Mouse (Mus musculus) lung, embryonic 14.5 days (tissue): ENCODE measurements around the gene Zfp644. TPM values are rescaled to one million over a fixed set of nuclear protein-coding genes. Genes with fewer than 3 reads are reported as not detected.
A peak's percentile ranks its signal among the peaks of the same experiment; 100 is the strongest.

Experiments used
- ATAC-seq: fragments of 200-750 bp; cut with Nextera tagmentation; 2 replicates; pipeline ENCODE4 v1.8.0; 2017; ENCODE audit warnings: mild to moderate bottlenecking, moderate TSS enrichment, moderate library complexity; ENCODE audit not compliant: insufficient read depth
- DNase-seq: peaks from one replicate; pipeline ENCODE4 v3.0.0-alpha.2; 2015
- H3K27ac ChIP-seq: fragments of 300-500 bp; sonication (generic); 2 replicates; pipeline ENCODE4 v1.5.1; 2014; ENCODE audit warnings: low read depth, mild to moderate bottlenecking, moderate library complexity
- H3K27me3 ChIP-seq: fragments of 300-500 bp; sonication (generic); 2 replicates; pipeline ENCODE4 v1.6.1; 2014; ENCODE audit warnings: low read length, control low read depth; ENCODE audit not compliant: insufficient read depth
- H3K36me3 ChIP-seq: fragments of 300-500 bp; sonication (generic); 2 replicates; pipeline ENCODE4 v1.6.1; 2014; ENCODE audit warnings: control low read depth; ENCODE audit not compliant: insufficient read depth
- H3K4me1 ChIP-seq: fragments of 300-500 bp; sonication (generic); 2 replicates; pipeline ENCODE4 v1.6.1; 2014; ENCODE audit warnings: antibody characterized with exemption, control low read depth; ENCODE audit not compliant: insufficient read depth
- H3K4me2 ChIP-seq: fragments of 300-500 bp; sonication (generic); 2 replicates; pipeline ENCODE4 v1.6.1; 2014; ENCODE audit warnings: mild to moderate bottlenecking
- H3K4me3 ChIP-seq: fragments of 300-500 bp; sonication (generic); 2 replicates; pipeline ENCODE4 v1.5.1; 2014; ENCODE audit warnings: low read depth, low read length
- H3K9ac ChIP-seq: fragments of 300-500 bp; sonication (generic); 2 replicates; pipeline ENCODE4 v1.6.1; 2014
- H3K9me3 ChIP-seq: fragments of 300-500 bp; sonication (generic); 2 replicates; pipeline ENCODE4 v1.6.1; 2016; ENCODE audit warnings: low read depth, low read length, control low read depth
- CTCF ChIP-seq: IDR thresholded peaks from 2 replicates; pipeline ENCODE4 v1.5.1; 2016; ENCODE audit warnings: antibody characterized with exemption, low read depth
- WGBS: fragments of 180-500 bp; shearing (Covaris S2); extraction: QIAGEN DNeasy Blood & Tissue Kit; methylation state at CpG from one replicate; pipeline ENCODE4 v1.1.7; 2014; 5-methylcytosine and 5-hydroxymethylcytosine counted together
- polyA plus RNA-seq: library from polyadenylated mRNA; unstranded; fragments of >200 nt; fragmentation: Nextera tagmentation; extraction: Ambion mirVana; gene quantifications from 2 replicates; pipeline ENCODE4 v1.2.1, GENCODE M21; 2014

Zfp644 gene
- polyA plus RNA-seq, 1 experiment from 2014 or later, result 89.9 TPM

- H3K9me3 ChIP-seq, result no peaks in the 10 kb centered on the region
- ATAC-seq (no peak), DNase-seq (no peak)
- no peaks in the 10 kb centered on the region for H3K4me1 ChIP-seq
- no peak overlapping the region for H3K4me2 ChIP-seq
- no peak overlapping the region for H3K9ac ChIP-seq
- no peaks in the 10 kb centered on the region for H3K27me3 ChIP-seq
- no peak overlapping the region for H3K27ac ChIP-seq
- 66% methylated on average over 3 of the region's 3 CpGs for WGBS
- peaks cover 17% of the 10 kb centered on the region for H3K36me3 ChIP-seq
- TF ChIP-seq CTCF, result no peak
- no peak overlapping the region for H3K4me3 ChIP-seq
Measured at GRCm38 (mm10) chr5:106641876-106642275, 55.2 kb downstream of the Zfp644 start.

GRCm38 (mm10) chr5:106640235-106640809 is 56.8 kb downstream of the Zfp644 start:
- Histone ChIP-seq H3K4me3 (no peak overlapping the region), H3K27ac (no peak overlapping the region), H3K9me3 (no peaks in the 10 kb centered on the region), H3K27me3 (no peaks in the 10 kb centered on the region), H3K4me2 (no peak overlapping the region), H3K36me3 (peaks cover 32% of the 10 kb centered on the region), H3K4me1 (no peaks in the 10 kb centered on the region), H3K9ac (no peak overlapping the region)
- DNase-seq (no peak), ATAC-seq (no peak)
- 77% methylated on average over 5 of the region's 5 CpGs for WGBS
- TF ChIP-seq CTCF, result no peak

- no peak for ATAC-seq
Measured at GRCm38 (mm10) chr5:106639627-106640026, 57.5 kb downstream of the Zfp644 start.

GRCm38 (mm10) chr5:106636423-106636946 is 60.6 kb downstream of the Zfp644 start:
- Histone ChIP-seq H3K4me1 (no peaks in the 10 kb centered on the region), H3K36me3 (peaks cover 50% of the 10 kb centered on the region), H3K9me3 (no peaks in the 10 kb centered on the region), H3K27me3 (no peaks in the 10 kb centered on the region), H3K4me3 (no peak overlapping the region), H3K4me2 (no peak overlapping the region), H3K9ac (no peak overlapping the region), H3K27ac (no peak overlapping the region)
- 73% methylated on average over 13 of the region's 13 CpGs for WGBS
- ATAC-seq, result no peak
- DNase-seq, result peak; percentile 10
- no peak for TF ChIP-seq CTCF

More at GRCm38 (mm10) chr5:106639627-106640026, 57.5 kb downstream of the Zfp644 start:
- DNase-seq, result no peak
- Histone ChIP-seq H3K27ac (no peak overlapping the region), H3K9ac (no peak overlapping the region), H3K4me3 (no peak overlapping the region), H3K36me3 (peaks cover 37% of the 10 kb centered on the region), H3K27me3 (no peaks in the 10 kb centered on the region), H3K4me2 (no peak overlapping the region), H3K9me3 (no peaks in the 10 kb centered on the region), H3K4me1 (no peaks in the 10 kb centered on the region)
- WGBS, result 95% methylated on average over 2 of the region's 2 CpGs
- no peak for TF ChIP-seq CTCF

GRCm38 (mm10) chr5:106628369-106629149 is 68.5 kb downstream of the Zfp644 start:
- TF ChIP-seq CTCF, result no peak
- H3K4me2 ChIP-seq, result no peak overlapping the region
- H3K27me3 ChIP-seq, result no peaks in the 10 kb centered on the region
- no peaks in the 10 kb centered on the region for H3K9me3 ChIP-seq
- WGBS, result 66% methylated on average over 8 of the region's 8 CpGs
- no peak overlapping the region for H3K4me3 ChIP-seq
- H3K36me3 ChIP-seq, result peaks cover 32% of the 10 kb centered on the region
- no peak overlapping the region for H3K27ac ChIP-seq
- no peak overlapping the region for H3K9ac ChIP-seq
- ATAC-seq (no peak), DNase-seq (no peak)
- no peaks in the 10 kb centered on the region for H3K4me1 ChIP-seq

GRCm38 (mm10) chr5:106623337-106623736 is 73.8 kb downstream of the Zfp644 start:
- H3K9ac ChIP-seq, result no peak overlapping the region
- no peaks in the 10 kb centered on the region for H3K9me3 ChIP-seq
- no peak for ATAC-seq
- WGBS, result 87% methylated on average over 4 of the region's 4 CpGs
- no peaks in the 10 kb centered on the region for H3K27me3 ChIP-seq
- TF ChIP-seq CTCF, result no peak
- H3K36me3 ChIP-seq, result peaks cover 64% of the 10 kb centered on the region
- H3K4me1 ChIP-seq, result no peaks in the 10 kb centered on the region
- no peak overlapping the region for H3K4me2 ChIP-seq
- DNase-seq, result no peak
- H3K4me3 ChIP-seq, result no peak overlapping the region
- H3K27ac ChIP-seq, result no peak overlapping the region

- H3K36me3 ChIP-seq, result peaks cover 70% of the 10 kb centered on the region
- DNase-seq (no peak), ATAC-seq (no peak)
- H3K4me3 ChIP-seq, result no peak overlapping the region
- H3K4me2 ChIP-seq, result no peak overlapping the region
- no peaks in the 10 kb centered on the region for H3K27me3 ChIP-seq
- no peak overlapping the region for H3K27ac ChIP-seq
- TF ChIP-seq CTCF, result no peak
- no peak overlapping the region for H3K9ac ChIP-seq
- H3K9me3 ChIP-seq, result no peaks in the 10 kb centered on the region
- 88% methylated on average over 5 of the region's 5 CpGs for WGBS
- H3K4me1 ChIP-seq, result no peaks in the 10 kb centered on the region
Measured at GRCm38 (mm10) chr5:106622193-106622592, 74.9 kb downstream of the Zfp644 start.
